Mouse (Mus musculus) kidney, adult 2 months (tissue): ENCODE data around the gene Atp1a2. TPM values are rescaled to one million over a fixed set of nuclear protein-coding genes. Genes with fewer than 3 reads are reported as not detected.

Source experiments
- DNase-seq: peaks from one replicate; pipeline ENCODE4 v3.0.0; 2021
- H3K27ac ChIP-seq: fragments of 200-500 bp; 2 replicates; pipeline ENCODE4 v1.5.1; 2012; ENCODE audit warnings: low read depth, low read length, control low read depth, inconsistent platforms; ENCODE audit not compliant: insufficient read depth
- H3K27me3 ChIP-seq: fragments of 200-500 bp; replicated peaks from 2 replicates; pipeline ENCODE4 v1.6.1; 2012; ENCODE audit warnings: mild to moderate bottlenecking, moderate library complexity, low read length, inconsistent platforms; ENCODE audit not compliant: control insufficient read depth, insufficient read depth
- H3K36me3 ChIP-seq: fragments of 200-500 bp; 2 replicates; pipeline ENCODE4 v1.6.1; 2012; ENCODE audit warnings: mild to moderate bottlenecking, moderate library complexity, low read length, inconsistent platforms; ENCODE audit not compliant: control insufficient read depth, insufficient read depth
- H3K4me1 ChIP-seq: fragments of 200-500 bp; 2 replicates; pipeline ENCODE4 v1.6.1; 2011; ENCODE audit warnings: low read length; ENCODE audit not compliant: control insufficient read depth, insufficient read depth
- H3K4me3 ChIP-seq: fragments of 200-500 bp; 2 replicates; pipeline ENCODE4 v1.5.1; 2011; ENCODE audit warnings: mild to moderate bottlenecking, low read depth, low read length, control low read depth; ENCODE audit not compliant: insufficient read depth
- CTCF ChIP-seq: fragments of 200-500 bp; conservative IDR thresholded peaks from 2 replicates; pipeline ENCODE4 v1.5.1; 2011; ENCODE audit warnings: low read depth, mild to moderate bottlenecking, control low read depth, low read length, moderate library complexity, mixed read lengths; ENCODE audit not compliant: insufficient read depth, insufficient read length
- POLR2A ChIP-seq: fragments of 200-500 bp; IDR thresholded peaks from one replicate; pipeline ENCODE4 v1.6.1; 2011; ENCODE audit warnings: low read depth, low read length, control low read depth
- WGBS: fragments of 180-500 bp; shearing (Covaris S2); methylation state at CpG from one replicate; pipeline ENCODE4 v1.1.7; 2018; 5-methylcytosine and 5-hydroxymethylcytosine counted together
- polyA plus RNA-seq: library from polyadenylated mRNA; depleted of rRNA; stranded (reverse); fragments of >200 nt; gene quantifications from 2 replicates; pipeline ENCODE4 v1.2.3, GENCODE M21; 2012

Atp1a2 gene
- polyA plus RNA-seq, 1 experiment: 36.4 TPM

DNA sequence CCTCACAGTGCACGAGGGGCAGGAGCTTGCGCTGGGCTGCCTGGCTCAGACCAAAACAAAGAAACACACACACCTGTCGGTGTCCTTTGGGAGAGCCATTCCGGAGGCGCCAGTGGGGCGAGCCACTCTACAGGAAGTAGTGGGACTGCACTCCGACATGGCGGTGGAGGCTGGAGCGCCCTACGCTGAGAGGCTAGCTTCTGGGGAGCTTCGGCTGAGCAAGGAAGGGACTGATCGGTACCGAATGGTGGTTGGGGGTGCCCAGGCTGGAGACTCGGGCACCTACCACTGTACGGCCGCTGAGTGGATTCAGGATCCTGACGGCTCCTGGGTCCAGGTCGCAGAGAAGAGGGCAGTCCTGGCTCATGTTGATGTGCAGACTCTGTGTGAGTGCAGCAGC lies 19.6 kb upstream of the Atp1a2 start:
- H3K27ac ChIP-seq: no peak overlapping the region
- H3K27me3 ChIP-seq: no peaks in the 10 kb centered on the region
- no peak for TF ChIP-seq POLR2A
- TF ChIP-seq CTCF: no peak
- 84% methylated on average over 18 of the region's 18 CpGs for WGBS
- no peaks in the 10 kb centered on the region for H3K36me3 ChIP-seq
- no peak overlapping the region for H3K4me3 ChIP-seq
- 0 out of 2 replicates have a peak, but pooled peaks cover 5% of the 10 kb centered on the region for H3K4me1 ChIP-seq
- DNase-seq: no peak

DNA sequence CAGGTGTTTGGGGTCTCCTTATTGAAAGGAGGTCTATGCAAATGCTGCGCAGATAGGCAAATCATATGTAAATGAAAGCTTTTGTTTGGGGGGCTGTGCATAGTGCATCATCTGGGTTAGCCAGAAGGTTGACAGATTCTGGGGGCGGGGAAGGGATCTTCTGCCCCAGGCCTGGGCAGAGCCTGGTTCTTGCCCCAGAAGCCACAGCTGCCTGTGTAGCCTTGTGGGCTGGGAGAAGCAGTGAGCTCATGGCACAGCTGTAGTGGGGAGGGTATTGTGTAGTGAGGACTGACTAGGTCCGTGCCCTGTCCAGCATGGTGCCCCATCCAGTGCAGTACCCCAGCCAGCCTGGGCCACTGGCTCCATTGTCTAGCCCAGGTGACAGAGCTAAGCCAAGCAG lies 17.0 kb upstream of the Atp1a2 start:
- WGBS: 97% methylated on average over 3 of the region's 3 CpGs
- Histone ChIP-seq H3K4me1 (peaks cover 11% of the 10 kb centered on the region; the same call in 1 of the 2 replicates), H3K36me3 (no peaks in the 10 kb centered on the region), H3K4me3 (no peak overlapping the region), H3K27ac (no peak overlapping the region), H3K27me3 (no peaks in the 10 kb centered on the region)
- DNase-seq: no peak
- TF ChIP-seq CTCF (no peak), POLR2A (no peak)

DNA sequence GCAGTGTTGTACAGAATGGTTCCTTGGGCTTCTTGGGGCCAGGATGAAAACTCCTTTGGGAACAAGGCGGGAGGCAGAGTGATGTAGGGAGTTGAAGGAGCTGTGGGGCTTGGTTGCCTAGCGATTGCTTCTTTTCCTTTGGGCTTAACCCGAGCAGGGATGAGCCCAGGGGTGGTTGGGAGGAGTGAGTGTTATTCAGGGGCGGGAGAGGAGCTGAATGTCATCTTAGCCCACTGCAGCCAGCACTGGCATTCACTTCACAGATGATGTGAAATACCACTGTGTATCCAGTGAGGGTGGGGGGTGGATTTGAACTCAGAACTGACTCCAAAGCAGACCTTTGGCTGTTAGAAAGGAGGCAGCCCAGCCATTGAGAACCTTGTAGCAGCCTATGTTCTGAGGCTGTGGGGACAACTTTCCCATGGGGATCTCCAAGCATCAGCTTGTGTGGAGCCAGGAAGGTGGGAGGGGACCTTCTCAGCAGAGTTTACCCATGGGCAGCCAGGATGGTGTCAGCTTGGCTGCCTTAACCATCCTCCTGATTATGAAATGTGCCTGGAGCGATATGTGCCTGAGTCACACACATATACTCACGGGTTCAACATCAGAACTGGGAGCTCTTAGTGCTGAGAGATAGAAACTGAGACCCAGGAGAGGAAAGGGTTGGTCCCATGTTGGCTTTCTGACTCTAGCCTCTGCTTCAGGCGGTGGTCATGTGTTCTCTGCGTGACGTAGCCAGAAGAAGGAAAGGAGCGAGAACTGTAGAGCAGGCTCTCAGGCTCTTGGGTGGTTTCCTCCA lies 15.9 kb upstream of the Atp1a2 start:
- no peak for TF ChIP-seq POLR2A
- TF ChIP-seq CTCF: no peak
- peaks cover 13% of the 10 kb centered on the region; the same call in 1 of the 2 replicates for H3K4me1 ChIP-seq
- H3K36me3 ChIP-seq: no peaks in the 10 kb centered on the region
- WGBS: 91% methylated on average over 10 of the region's 10 CpGs
- no peak overlapping the region for H3K27ac ChIP-seq
- DNase-seq: no peak
- H3K4me3 ChIP-seq: no peak overlapping the region
- no peaks in the 10 kb centered on the region for H3K27me3 ChIP-seq

DNA sequence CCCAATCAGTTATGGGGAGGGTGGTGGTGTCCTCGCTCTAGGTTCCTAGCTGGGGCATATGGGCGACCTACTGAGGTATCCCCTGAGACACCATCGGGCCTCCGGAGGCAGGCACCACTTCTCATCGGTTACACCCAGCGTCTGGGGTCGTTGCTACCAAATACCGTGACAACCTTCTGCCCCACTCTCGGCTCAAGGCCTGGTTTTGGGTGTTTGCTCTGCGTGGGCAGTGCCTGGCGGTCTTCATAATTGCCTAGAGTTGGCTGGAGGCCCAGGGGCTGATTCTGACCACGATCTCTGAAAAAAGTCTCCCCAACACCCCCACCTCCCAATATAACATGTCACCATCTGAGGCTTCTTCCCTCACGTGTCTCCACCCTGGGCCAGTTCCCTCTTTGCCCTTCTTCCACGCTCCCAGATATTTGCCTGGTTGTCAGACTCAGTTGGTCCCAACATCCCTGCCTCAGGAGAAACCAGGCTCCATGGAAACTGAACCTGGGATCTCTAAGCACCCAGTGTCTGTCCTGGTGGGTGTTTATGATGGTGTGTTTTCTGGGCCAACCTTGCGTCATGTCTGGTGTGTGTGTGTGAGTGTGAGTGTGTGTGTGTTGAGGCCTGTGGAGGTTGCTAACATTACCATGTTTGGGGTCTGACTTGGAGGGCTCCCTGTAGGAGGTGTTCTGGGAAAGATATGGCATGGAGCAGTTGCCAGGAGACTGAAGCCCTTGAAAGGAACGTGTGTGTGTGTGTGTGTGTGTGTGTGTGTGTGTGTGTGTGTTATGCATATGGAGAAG lies 15.1 kb upstream of the Atp1a2 start:
- peaks cover 13% of the 10 kb centered on the region; the same call in 1 of the 2 replicates for H3K4me1 ChIP-seq
- peak overlapping the region; percentile 86 for H3K4me3 ChIP-seq
- no peaks in the 10 kb centered on the region for H3K36me3 ChIP-seq
- no peak overlapping the region for H3K27ac ChIP-seq
- no peak for TF ChIP-seq POLR2A
- no peak for TF ChIP-seq CTCF
- no peaks in the 10 kb centered on the region for H3K27me3 ChIP-seq
- WGBS: 18% methylated on average over 16 of the region's 16 CpGs
- no peak for DNase-seq

DNA sequence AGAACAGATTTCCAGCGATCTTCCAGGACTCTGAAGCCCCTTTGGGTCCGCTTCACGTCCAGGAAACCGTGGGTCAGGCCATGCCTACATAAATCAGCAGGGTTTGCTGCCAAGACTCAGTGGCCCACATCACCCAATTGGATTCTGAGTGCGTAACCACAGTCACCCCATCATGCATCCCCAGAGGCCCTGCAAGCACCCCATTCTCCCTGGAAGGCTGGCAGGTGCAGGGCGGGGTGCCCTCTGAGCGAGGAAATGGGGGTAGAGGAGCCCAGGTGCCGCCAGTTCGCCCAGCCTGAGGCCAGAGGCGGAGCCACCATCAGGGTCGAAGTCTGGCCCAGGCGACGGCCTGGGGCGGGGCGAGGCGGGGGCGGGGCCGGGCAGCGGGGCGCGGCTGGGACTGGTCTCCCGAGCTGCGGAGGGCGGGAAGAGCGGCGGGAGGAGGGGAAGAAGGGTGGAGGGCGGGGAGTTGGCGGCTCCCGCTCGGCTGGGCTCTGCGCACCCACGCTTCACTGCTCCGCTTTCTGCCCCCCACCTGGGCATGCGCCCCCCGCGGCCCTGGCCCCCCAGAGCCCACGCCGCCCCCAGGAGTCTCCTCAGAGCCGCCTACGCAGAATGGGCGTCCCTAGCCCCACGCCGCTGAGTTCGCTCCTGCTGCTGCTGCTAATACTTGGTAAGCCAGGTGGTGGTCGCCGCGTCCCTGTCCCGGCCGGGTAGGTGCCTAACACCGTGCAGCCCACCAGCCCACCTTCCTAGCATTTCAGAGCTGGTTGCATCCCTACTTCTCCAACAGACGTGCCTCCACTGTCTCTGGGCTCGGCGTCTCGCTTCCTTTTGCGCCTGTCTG lies 14.3 kb upstream of the Atp1a2 start:
- no peak for TF ChIP-seq POLR2A
- no peak for TF ChIP-seq CTCF
- under 1% methylated on average over 43 of the region's 55 CpGs for WGBS
- Histone ChIP-seq H3K27me3 (no peaks in the 10 kb centered on the region), H3K4me3 (peak overlapping the region; percentile 86), H3K27ac (peak overlapping the region; percentile 100), H3K4me1 (peaks cover 13% of the 10 kb centered on the region; the same call in 1 of the 2 replicates), H3K36me3 (no peaks in the 10 kb centered on the region)
- DNase-seq: peak; percentile 96

DNA sequence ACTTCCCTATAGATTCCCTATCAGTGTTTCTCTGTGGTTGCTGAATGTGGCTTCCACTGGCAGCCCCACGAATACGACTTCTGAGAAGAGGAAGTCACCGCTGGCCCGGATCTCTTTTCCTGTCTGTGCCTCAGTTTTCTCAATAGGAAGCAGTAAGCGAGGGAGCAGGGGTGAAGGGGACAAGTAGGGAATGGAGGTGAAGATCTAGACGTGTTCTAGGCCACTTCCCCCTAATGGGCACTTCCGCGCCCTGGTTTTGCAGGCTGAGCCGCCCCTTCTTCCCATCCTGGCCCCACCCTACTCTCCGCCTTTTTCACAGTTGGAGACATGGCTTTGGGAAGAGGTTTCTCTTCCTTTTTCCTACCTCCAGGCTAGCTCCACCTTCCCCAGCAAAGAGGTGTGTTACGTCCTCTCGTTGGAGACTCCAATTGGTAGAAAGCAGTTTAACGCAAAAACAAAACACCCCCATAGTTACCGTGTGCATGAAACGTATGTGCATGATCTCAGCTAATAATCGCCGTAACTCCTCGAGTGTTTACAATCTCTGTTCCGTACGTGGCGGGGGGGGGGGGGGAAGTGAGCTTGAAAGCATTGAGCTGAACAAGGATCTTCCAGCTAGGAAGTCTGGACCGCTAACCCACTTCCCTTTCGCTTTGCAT lies 13.5 kb upstream of the Atp1a2 start:
- Histone ChIP-seq H3K4me1 (peaks cover 13% of the 10 kb centered on the region; the same call in 1 of the 2 replicates), H3K27ac (peak overlapping the region; percentile 100), H3K36me3 (no peaks in the 10 kb centered on the region), H3K4me3 (peak overlapping the region; percentile 86), H3K27me3 (no peaks in the 10 kb centered on the region)
- 3% methylated on average over 23 of the region's 23 CpGs for WGBS
- DNase-seq: peak; percentile 90
- TF ChIP-seq CTCF (0 out of 2 replicates have a peak, but pooled peaks have one; percentile 8), POLR2A (no peak)
